Mouse (Mus musculus): Measurements from ENCODE around the gene Psat1. TPM values are rescaled to one million over a fixed set of nuclear protein-coding genes. Genes with fewer than 3 reads are reported as not detected.

The Psat1 gene
- polyA plus RNA-seq, 1 experiment from 2014 or later, result 82.0 TPM

DNA sequence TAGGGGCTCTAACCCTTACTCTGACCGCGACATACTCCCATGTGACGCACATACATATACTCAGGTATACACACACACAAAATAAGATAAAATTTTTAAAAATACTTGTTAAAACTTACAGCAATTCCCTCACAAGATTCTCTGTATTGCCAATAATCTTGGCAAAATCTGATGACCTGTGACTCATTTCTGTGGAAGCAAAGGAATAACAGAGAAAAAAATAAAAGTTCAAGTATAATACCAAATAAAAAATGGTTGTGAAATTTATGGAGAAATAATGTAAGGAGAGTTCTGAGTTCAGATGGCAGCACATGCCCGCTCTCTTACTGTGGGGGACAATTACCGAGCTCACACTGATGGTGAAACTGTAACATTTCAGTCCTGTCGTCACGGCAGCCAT lies 27.8 kb downstream of the Psat1 start:
- no peak overlapping the region for H3K4me3 ChIP-seq (replicated peaks)
- H3K9ac ChIP-seq, result no peak overlapping the region
- no peak overlapping the region for H3K4me2 ChIP-seq (replicated peaks)
- ATAC-seq, result no peak
- 95% methylated on average over 7 of the region's 7 CpGs for WGBS
- no peaks in the 10 kb centered on the region for H3K27me3 ChIP-seq (replicated peaks)
- H3K36me3 ChIP-seq, result peaks cover 6% of the 10 kb centered on the region; the same call in 1 of the 2 replicates
- H3K4me1 ChIP-seq (replicated peaks), result peaks cover 7% of the 10 kb centered on the region; the same call in 1 of the 2 replicates
- H3K9me3 ChIP-seq, result no peaks in the 10 kb centered on the region
- H3K27ac ChIP-seq, result no peak overlapping the region

- Histone ChIP-seq H3K27ac (no peak overlapping the region), H3K9me3 (no peaks in the 10 kb centered on the region), H3K4me3 (replicated peaks) (no peak overlapping the region), H3K4me2 (replicated peaks) (no peak overlapping the region), H3K9ac (no peak overlapping the region), H3K36me3 (peaks cover 6% of the 10 kb centered on the region; the same call in 1 of the 2 replicates), H3K27me3 (replicated peaks) (no peaks in the 10 kb centered on the region), H3K4me1 (replicated peaks) (peaks cover 2% of the 10 kb centered on the region; the same call in 1 of the 2 replicates)
- no peak for ATAC-seq
- WGBS, result 94% methylated on average over 7 of the region's 7 CpGs
Measured at GRCm38 (mm10) chr19:15918111-15918510, 29.0 kb downstream of the Psat1 start.

GRCm38 (mm10) chr19:15913249-15913997 lies 33.7 kb downstream of the Psat1 start:
- no peaks in the 10 kb centered on the region for H3K9me3 ChIP-seq
- WGBS, result 85% methylated on average over 9 of the region's 9 CpGs
- no peak for ATAC-seq
- H3K4me3 ChIP-seq (replicated peaks), result no peak overlapping the region
- H3K27me3 ChIP-seq (replicated peaks), result no peaks in the 10 kb centered on the region
- H3K9ac ChIP-seq, result no peak overlapping the region
- H3K27ac ChIP-seq, result no peak overlapping the region
- H3K36me3 ChIP-seq, result peaks cover 9% of the 10 kb centered on the region; the same call in 1 of the 2 replicates
- H3K4me1 ChIP-seq (replicated peaks), result no peaks in the 10 kb centered on the region
- H3K4me2 ChIP-seq (replicated peaks), result no peak overlapping the region

DNA sequence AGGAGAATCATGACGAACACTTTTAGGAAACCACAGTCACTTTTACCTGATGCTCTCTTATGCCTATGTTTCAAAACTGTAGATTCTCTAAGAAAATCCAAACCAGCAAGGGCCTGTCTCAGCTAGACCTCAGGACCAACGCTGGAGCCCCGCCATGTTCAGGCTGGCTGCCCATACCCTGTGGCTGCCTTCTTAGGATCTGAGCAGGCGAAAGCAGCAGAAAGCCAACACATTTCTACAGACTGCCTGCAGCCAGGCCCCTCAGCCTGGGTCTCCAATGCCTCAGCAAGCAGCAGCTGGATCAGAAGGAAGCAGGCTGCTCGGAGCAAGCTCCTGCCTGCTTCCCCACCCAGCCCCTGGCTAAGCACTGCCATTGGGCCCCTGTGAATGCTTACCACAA lies 35.7 kb downstream of the Psat1 start:
- ATAC-seq, result no peak
- no peak overlapping the region for H3K27ac ChIP-seq
- no peak overlapping the region for H3K4me2 ChIP-seq (replicated peaks)
- peaks cover 10% of the 10 kb centered on the region; the same call in 1 of the 2 replicates for H3K36me3 ChIP-seq
- no peak overlapping the region for H3K4me3 ChIP-seq (replicated peaks)
- H3K9me3 ChIP-seq, result no peaks in the 10 kb centered on the region
- H3K4me1 ChIP-seq (replicated peaks), result no peaks in the 10 kb centered on the region
- H3K27me3 ChIP-seq (replicated peaks), result no peaks in the 10 kb centered on the region
- 95% methylated on average over 5 of the region's 5 CpGs for WGBS
- no peak overlapping the region for H3K9ac ChIP-seq

DNA sequence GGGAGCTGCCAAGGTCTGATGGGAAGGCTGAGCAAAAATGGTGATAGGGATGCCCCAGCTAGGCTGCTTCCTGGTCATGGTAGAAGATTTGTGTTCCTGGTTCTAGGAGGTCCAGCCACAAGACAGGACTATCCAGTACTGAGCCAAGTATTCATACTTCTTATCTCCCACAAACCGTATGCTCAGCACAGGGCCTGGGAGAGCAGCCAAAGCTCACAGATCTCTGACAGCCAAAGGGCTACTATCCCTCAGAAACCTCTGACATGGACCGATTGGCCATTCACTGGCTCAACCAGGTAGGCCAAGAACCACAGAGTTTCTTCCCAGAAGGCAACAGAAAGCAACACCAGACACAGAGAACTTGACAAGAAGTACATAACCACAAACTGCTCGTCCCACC lies 36.1 kb downstream of the Psat1 start:
- no peaks in the 10 kb centered on the region for H3K9me3 ChIP-seq
- H3K4me3 ChIP-seq (replicated peaks), result no peak overlapping the region
- 86% methylated on average over 3 of the region's 3 CpGs for WGBS
- peaks cover 12% of the 10 kb centered on the region; the same call in 1 of the 2 replicates for H3K36me3 ChIP-seq
- no peak overlapping the region for H3K4me2 ChIP-seq (replicated peaks)
- H3K4me1 ChIP-seq (replicated peaks), result no peaks in the 10 kb centered on the region
- no peak overlapping the region for H3K9ac ChIP-seq
- no peak overlapping the region for H3K27ac ChIP-seq
- no peaks in the 10 kb centered on the region for H3K27me3 ChIP-seq (replicated peaks)
- no peak for ATAC-seq

- peaks cover 13% of the 10 kb centered on the region; the same call in 1 of the 2 replicates for H3K36me3 ChIP-seq
Measured at GRCm38 (mm10) chr19:15910488-15910887, 36.6 kb downstream of the Psat1 start.

GRCm38 (mm10) chr19:15908016-15908415 lies 39.1 kb downstream of the Psat1 start:
- ATAC-seq, result no peak
- no peak overlapping the region for H3K4me2 ChIP-seq (replicated peaks)
- 83% methylated on average over 5 of the region's 5 CpGs for WGBS

More at GRCm38 (mm10) chr19:15910488-15910887, 36.6 kb downstream of the Psat1 start:
- Histone ChIP-seq H3K4me1 (replicated peaks) (no peaks in the 10 kb centered on the region), H3K27ac (no peak overlapping the region), H3K4me3 (replicated peaks) (no peak overlapping the region), H3K4me2 (replicated peaks) (no peak overlapping the region), H3K9ac (no peak overlapping the region), H3K27me3 (replicated peaks) (no peaks in the 10 kb centered on the region), H3K9me3 (no peaks in the 10 kb centered on the region)
- ATAC-seq, result no peak
- WGBS, result 90% methylated on average over 1 of the region's 1 CpGs

DNA sequence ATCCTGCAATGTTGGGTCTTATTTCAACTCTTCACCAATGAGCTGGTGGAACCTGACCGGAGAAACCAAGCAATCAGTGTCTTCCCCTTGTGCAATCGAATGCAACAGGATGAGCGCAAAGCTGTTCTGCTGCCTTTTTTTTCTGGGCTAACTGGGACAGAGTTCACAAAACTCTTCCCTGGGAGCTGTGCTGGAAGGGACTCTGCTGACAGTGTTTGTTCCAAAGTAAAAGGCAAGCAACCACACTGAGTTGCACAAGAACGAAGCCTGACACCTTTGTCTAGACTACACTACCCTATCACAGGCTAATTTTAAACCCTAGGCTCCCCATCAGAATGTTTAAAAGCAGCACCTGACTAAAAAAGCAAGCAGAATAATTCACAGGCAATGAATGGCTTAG lies 42.4 kb downstream of the Psat1 start:
- Histone ChIP-seq H3K4me3 (replicated peaks) (no peak overlapping the region), H3K36me3 (0 out of 2 replicates have a peak, but pooled peaks cover 7% of the 10 kb centered on the region), H3K27me3 (replicated peaks) (no peaks in the 10 kb centered on the region), H3K9ac (no peak overlapping the region), H3K4me1 (replicated peaks) (no peaks in the 10 kb centered on the region), H3K9me3 (no peaks in the 10 kb centered on the region), H3K4me2 (replicated peaks) (no peak overlapping the region), H3K27ac (no peak overlapping the region)
- 87% methylated on average over 4 of the region's 4 CpGs for WGBS
- no peak for ATAC-seq

More at GRCm38 (mm10) chr19:15908016-15908415, 39.1 kb downstream of the Psat1 start:
- Histone ChIP-seq H3K36me3 (0 out of 2 replicates have a peak, but pooled peaks cover 7% of the 10 kb centered on the region), H3K9me3 (no peaks in the 10 kb centered on the region), H3K9ac (no peak overlapping the region), H3K4me1 (replicated peaks) (no peaks in the 10 kb centered on the region), H3K27me3 (replicated peaks) (no peaks in the 10 kb centered on the region), H3K4me3 (replicated peaks) (no peak overlapping the region), H3K27ac (no peak overlapping the region)

GRCm38 (mm10) chr19:15903508-15904480 lies 43.3 kb downstream of the Psat1 start:
- ATAC-seq, result no peak
- WGBS, result 67% methylated on average over 20 of the region's 20 CpGs
- H3K9me3 ChIP-seq, result no peaks in the 10 kb centered on the region
- H3K27me3 ChIP-seq (replicated peaks), result no peaks in the 10 kb centered on the region
- no peak overlapping the region for H3K9ac ChIP-seq
- no peak overlapping the region for H3K4me3 ChIP-seq (replicated peaks)
- 0 out of 2 replicates have a peak, but pooled peaks cover 7% of the 10 kb centered on the region for H3K36me3 ChIP-seq
- no peak overlapping the region for H3K27ac ChIP-seq
- H3K4me1 ChIP-seq (replicated peaks), result no peaks in the 10 kb centered on the region
- H3K4me2 ChIP-seq (replicated peaks), result no peak overlapping the region

DNA sequence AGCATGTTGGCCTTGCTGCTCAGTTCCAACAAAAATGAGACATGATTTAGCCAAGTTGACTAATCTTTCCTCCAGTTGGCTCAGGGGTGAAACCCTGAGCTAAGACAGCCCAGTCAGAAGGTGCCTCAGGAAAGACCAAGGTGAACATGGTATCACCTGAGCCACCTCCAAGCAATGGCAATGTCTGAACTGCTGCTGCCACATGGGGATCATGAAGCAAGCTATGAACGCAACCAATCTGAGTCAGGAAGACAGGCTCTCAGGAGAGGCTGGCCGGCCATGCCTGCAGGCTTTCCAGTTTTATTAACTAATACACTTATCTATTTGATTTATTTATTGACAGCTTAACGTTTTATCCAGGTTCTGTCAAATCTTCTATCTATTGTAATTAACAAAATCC lies 51.5 kb downstream of the Psat1 start:
- H3K27ac ChIP-seq, result no peak overlapping the region
- no peak overlapping the region for H3K4me3 ChIP-seq (replicated peaks)
- H3K4me2 ChIP-seq (replicated peaks), result no peak overlapping the region
- no peak overlapping the region for H3K9ac ChIP-seq
- H3K36me3 ChIP-seq, result no peaks in the 10 kb centered on the region
- no peaks in the 10 kb centered on the region for H3K27me3 ChIP-seq (replicated peaks)
- H3K9me3 ChIP-seq, result no peaks in the 10 kb centered on the region
- no peaks in the 10 kb centered on the region for H3K4me1 ChIP-seq (replicated peaks)
- 73% methylated on average over 3 of the region's 3 CpGs for WGBS
- no peak for ATAC-seq

- Histone ChIP-seq H3K4me2 (replicated peaks) (no peak overlapping the region), H3K4me3 (replicated peaks) (no peak overlapping the region), H3K27me3 (replicated peaks) (no peaks in the 10 kb centered on the region), H3K4me1 (replicated peaks) (no peaks in the 10 kb centered on the region), H3K9ac (no peak overlapping the region), H3K9me3 (no peaks in the 10 kb centered on the region), H3K36me3 (no peaks in the 10 kb centered on the region), H3K27ac (no peak overlapping the region)
- no peak for ATAC-seq
- 97% methylated on average over 4 of the region's 4 CpGs for WGBS
Measured at GRCm38 (mm10) chr19:15892146-15892545, 55.0 kb downstream of the Psat1 start.

GRCm38 (mm10) chr19:15888466-15888865 lies 58.7 kb downstream of the Psat1 start:
- H3K9ac ChIP-seq, result no peak overlapping the region
- H3K27ac ChIP-seq, result no peak overlapping the region
- WGBS, result 93% methylated on average over 4 of the region's 4 CpGs
- H3K27me3 ChIP-seq (replicated peaks), result no peaks in the 10 kb centered on the region
- ATAC-seq, result no peak
- no peak overlapping the region for H3K4me2 ChIP-seq (replicated peaks)
- H3K4me3 ChIP-seq (replicated peaks), result no peak overlapping the region
- H3K36me3 ChIP-seq, result no peaks in the 10 kb centered on the region
- no peaks in the 10 kb centered on the region for H3K9me3 ChIP-seq
- H3K4me1 ChIP-seq (replicated peaks), result no peaks in the 10 kb centered on the region

All from intestine, embryonic 15.5 days (tissue).